Mouse (Mus musculus) natural killer cell, adult 2 months (primary cell): Measurements from ENCODE around the gene Btbd1.
A peak's percentile ranks its signal among the peaks of the same experiment; 100 is the strongest.

ENCODE experiments used
- DNase-seq, 2 experiments: peaks; one replicate each; pipeline ENCODE4 v3.0.0; 2022; ENCODE audit warnings: low spot score in 2 of 2

Btbd1 gene

DNA sequence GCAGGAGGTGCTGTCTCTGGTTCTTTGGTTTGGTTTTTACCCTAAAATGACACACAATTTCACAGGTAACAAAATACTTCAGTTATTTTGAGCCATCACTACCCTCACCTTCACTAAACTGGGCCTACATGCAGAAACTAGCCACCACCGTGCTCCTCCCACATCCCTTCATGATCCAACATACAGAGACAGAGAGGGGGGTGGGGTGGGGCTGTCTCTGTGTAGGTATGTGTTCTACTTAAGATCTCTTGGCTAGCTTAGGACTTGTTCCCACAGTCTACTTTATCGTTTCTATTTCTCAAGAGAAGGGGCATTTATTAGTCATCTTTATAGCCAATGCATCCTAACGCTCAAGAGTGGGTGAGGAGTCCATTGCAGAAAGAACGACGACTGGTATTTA, 40.7 kb downstream of the Btbd1 start:
- DNase-seq = peak in 1 of 2 experiments; percentile 5

DNA sequence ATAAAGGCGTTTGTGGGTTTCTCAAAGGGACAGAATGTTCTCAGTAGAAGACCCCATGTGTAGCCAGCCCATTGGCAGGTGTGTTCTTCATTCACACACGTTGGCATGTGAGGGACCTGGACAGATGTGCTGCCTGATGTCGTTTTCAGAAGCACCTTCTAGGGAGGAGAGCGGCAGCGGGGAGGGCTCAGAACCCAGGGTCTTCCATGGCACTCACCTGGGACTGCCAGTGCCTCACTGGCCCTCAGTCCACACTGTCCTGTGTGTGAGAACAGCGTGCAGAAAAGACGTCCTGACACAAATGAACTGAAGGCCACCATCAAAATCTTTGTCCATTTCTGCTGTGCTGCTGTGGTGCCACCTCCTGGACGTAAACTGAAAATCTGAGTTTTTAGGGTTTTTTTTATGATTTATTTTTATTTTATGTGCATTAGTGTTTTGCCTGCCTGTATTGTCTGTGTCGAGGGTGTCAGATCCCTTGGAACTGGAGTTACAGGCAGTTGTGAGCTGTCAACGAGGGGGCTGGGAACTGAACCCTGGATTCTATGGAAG, 51.5 kb downstream of the Btbd1 start:
- DNase-seq = no peak

DNA sequence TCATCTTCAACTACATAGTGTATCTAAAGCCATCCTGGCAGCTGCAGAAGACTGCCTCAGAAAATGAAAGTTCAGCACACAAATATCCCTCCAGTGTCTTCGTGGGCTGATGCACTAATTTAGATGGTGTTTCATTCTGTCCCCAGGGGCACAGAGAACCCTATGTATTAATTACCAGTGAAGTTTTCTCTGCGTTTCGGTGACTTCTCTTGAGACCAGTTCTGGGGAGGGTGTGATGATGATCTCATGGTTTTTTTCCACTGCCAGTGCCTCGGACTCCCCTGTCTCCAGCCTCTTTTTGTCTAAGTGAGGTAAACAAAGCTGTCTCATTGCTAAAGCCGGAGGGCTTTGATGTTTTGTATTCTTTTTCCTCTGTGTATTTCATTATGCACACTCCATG, 53.9 kb downstream of the Btbd1 start:
- no peak for DNase-seq

DNA sequence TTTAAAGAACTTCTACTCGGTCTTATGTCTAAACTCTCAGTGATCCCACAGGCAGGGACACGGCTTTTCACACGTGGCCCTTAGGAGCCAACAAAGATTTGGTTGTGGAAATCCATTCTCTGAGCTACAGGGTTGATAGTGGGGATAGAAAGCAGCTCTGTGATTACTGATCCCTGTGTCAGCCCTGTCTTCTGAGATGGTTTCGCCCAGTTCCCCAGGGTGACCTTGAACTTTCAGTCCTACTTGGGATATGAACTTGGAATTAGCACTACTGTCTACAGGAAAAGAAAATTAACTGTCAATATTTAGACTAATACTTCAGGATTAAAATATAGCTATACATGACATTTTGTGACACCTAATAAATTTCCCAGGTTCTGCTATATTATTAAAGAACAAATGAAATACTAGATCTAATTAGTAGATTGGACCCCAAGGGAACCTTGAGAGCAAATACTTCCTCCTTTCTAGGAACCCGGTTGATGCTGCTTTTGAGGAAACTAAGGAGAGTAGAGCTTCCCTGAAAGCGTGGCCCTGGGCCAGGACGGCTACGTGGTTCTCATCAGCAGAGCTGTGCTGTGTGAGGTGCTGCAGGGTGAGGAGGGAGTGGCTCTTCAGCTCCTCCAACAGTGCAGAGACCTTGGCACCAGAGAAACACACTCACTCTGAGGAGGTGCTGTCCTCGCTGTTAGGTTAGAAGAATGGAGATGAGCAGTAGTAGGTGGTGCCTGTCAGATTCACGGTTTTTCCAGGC, 56.3 kb downstream of the Btbd1 start:
- no peak for DNase-seq

DNA sequence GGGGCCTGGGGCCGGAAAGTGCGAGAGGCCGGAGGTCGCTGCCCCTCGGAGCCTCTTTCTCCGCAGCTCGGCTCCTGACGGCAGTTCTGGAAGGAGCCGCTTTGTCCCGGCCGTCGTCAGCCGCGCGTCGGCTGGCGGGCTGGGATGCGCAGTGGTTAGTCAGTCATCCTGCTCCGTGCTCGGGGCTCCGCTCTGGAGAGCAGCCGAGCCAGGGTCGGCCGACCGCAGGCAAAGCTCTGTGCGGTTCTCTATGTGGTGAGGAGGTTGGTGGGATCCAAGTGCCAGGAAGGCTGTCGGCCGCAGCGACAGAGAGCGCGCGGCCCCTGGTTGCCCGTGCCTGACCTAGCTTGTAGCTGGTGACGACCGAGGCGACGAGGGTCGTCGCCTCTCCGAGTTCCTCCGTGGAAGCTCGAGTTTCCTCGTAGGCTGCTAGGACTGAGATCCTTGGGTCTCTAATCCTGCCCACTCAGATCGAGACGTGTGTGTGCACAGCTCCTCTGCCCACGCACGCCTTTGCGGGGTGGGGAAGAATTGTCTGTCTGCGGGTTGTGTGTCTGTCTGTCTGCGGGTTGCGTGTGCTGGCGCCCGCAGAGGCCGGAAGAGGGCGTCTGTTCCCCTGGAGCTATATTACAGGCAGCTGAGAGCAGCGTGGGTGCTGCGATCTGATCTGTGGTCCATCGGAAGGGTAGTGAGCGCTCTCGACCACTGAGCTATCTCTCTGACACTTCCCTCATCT, 66.0 kb downstream of the Btbd1 start:
- DNase-seq = peak; percentile 42 to 60

DNA sequence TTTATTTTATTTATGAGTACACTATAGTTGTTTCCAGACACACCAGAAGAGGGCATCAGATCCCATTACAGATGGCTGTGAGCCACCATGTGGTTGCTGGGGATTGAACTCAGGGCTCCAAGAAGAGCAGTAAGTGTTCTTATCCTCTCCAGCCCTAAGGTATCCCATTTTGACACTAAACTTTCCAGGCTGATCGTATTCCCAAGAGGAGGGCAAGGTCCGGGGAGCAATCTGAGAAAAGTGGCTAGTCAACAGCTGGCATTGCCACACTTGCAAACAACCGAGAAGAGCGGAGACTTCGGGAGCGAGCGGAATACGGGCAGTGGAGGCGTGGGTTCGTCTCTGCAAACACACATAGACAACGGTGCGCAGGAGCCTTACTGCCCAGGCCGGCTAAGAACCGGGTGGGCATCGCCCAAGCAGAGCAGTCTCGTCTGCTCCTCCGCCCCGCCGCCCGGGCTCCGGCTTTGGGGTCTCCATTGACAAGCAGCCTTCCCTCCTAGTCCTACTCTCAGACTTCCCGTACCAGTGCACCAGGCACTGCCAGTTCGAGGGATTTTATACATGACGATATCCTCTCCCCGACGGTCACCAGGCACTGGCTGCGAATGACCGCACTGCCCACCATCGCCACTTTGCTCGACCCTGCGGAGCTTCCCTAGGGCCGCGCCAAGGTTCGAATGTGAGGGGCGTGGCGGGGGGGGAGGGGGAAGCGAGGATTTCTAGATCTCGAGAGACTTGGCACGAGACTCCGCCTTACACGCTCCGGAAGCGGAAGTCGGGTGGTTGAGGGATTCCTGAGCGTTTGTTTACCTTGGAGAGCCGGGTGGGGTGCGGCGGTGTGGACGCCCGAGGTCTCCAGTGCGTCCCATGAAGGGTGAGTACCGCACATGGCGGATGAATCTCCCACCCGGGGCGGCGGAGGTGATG, 66.8 kb downstream of the Btbd1 start, which contains the start of gene Ramac:
Ramac (plus strand) TSS at position 746 of the 930 bp plus-strand sequence.
- peak; percentile 79 to 85 for DNase-seq

DNA sequence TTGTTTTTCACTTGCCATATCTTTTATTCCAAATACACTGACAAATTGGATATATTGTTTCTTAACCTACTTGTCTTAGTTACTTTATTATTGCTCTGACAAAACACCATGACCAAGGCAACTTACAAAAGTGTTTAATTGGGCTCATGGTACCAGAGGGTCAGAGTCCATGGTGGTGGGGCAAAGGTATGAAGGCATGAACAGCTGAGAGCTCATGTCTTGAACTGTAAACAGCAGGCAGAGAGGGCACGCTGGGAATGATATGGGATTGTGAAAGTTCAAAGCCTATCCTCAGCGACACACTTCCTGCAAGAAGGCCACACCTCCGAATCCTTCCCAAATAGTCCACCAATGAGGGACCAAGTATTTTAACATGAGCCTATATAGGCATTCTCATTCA, 81.3 kb downstream of the Btbd1 start:
- DNase-seq = no peak

DNA sequence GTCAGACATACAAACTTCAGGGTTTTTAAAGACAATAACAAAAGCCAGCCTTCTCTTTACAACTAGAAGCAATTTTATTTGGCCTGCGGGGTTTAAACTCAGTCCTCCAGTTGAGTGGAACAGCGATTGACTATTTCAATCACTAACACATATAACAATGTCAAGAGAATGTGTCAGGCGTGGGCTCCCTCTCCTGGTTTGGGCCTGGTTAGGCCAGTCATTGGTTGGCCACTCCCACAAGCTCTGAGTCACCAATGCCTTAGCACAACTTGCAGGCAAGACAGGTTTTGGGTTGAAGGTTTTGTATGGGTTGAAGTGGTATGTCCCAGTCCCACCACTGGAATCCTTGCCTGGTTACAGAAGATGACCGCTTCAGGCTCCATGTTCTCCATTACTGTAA, 85.1 kb downstream of the Btbd1 start:
- DNase-seq = no peak
